Mouse (Mus musculus) skeletal muscle tissue, adult 2 months (tissue): ENCODE results near the gene Fnip2.

ENCODE experiments used
- DNase-seq: peaks from one replicate; pipeline ENCODE4 v3.0.0-alpha.2; 2012; ENCODE audit warnings: low read depth, low spot score

Gene Fnip2

GRCm38 (mm10) chr3:79528451-79528850, 39.1 kb downstream of the Fnip2 start:
- DNase-seq: no peak

- no peak for DNase-seq
These were observed 39.7 kb downstream of the Fnip2 start for GRCm38 (mm10) chr3:79527921-79528320.

DNA sequence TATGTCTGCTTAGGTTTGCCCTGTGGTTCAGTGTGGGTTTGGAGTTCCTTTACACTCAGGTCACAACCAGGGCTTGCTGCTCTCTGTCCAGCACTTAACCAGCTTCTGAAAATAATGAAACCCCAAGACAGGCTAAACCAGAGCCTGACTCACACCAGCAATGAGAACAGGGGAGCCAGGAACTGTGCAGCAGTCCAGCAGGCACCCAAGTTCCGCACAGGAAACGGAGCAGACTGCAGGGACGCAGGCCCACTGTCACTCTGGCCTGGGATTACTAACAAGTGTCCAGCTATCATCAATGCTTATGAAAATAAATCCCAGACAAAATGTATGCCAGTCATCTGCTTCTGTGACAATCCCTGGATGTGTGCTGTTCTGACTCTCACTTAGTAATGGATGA, 40.1 kb downstream of the Fnip2 start:
- DNase-seq: no peak

DNA sequence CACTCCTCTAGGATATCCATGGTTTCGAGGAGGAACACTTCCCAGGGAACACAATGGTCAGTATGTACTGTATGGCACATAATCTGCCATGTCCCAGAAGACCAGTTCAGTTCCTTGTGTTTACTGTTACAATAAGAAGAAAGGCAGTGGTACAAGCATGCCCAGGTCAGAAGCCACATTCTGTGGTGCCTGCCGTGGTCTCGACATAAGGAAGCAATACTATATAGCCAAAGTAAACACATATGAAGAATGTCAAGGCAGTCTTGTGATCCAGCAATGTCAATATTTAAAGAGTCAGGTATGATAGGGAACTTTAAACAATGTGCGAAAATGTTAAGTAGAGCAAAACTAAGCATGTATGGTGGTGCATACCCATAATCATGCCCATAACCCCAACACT, 44.2 kb downstream of the Fnip2 start:
- DNase-seq: no peak

GRCm38 (mm10) chr3:79519862-79520261, 47.7 kb downstream of the Fnip2 start:
- no peak for DNase-seq

DNA sequence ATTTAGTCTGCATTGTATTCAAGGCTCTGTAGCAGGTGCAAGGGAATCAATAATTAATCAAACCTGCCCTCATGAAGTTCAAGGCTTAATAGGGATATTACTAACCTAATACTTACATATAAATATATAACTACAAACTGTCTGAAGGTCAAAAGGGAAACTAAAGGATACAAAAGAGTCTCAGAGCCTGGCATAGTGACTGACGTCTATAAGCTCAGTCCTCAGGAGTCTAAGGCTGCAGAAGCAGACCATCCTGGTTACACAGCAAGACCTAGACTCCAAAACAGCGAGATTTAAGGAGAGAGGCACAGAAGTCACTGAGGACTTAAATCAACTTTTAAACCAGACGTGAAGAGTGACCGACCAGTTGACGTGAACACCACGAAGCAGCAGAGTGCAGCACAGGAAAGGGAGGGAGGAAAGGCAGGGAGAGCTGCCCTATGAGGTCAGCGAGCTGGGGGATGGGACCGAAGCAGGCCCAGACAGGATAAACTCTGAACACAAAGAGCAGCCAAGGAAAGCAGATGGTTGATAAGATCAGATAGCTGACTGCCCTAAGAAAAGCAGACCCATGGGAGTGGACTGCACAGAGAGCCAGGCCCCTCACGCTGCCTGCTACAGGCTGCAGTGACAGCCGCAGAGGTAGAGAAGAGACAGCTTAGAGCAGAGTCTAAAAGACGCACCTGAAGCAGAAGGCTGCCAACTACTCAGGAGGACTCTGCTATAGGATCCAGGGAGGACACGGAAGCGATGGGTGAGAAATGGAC, 48.7 kb downstream of the Fnip2 start:
- peak; percentile 50 for DNase-seq

- DNase-seq: no peak
These were observed 49.6 kb downstream of the Fnip2 start for GRCm38 (mm10) chr3:79517884-79518591.

GRCm38 (mm10) chr3:79516958-79517357, 50.6 kb downstream of the Fnip2 start:
- DNase-seq: no peak

- DNase-seq: no peak
These were observed 51.3 kb downstream of the Fnip2 start for GRCm38 (mm10) chr3:79516099-79516920.

GRCm38 (mm10) chr3:79514304-79514703, 53.3 kb downstream of the Fnip2 start:
- no peak for DNase-seq

DNA sequence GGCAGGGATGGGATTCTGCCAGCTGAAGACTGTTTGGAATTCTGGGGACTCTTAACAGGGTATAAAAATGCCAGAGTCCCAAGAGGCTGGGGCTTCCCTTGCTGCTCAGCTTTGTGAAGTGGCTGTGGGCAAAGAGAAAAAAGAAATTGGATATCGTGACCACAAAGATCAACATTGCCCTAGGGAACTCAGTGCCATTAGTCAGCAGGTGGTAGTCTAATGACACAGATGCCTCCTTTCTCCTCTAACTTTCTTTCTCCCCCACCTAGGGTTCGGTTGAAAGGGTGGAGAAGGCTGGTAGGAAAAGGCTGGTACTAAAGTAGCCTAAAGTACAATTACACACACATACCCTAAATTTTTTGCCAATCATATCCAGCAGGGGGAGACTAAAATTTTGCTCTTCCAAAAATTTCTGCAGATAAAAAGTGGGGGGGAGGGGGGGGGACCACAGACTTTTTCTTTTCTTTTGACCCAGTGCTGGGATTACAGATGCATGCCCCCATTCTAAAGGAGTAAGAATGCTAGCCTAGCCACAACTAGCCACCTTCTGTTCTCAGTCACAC, 66.3 kb downstream of the Fnip2 start:
- no peak for DNase-seq

GRCm38 (mm10) chr3:79500279-79500678, 67.3 kb downstream of the Fnip2 start:
- no peak for DNase-seq

DNA sequence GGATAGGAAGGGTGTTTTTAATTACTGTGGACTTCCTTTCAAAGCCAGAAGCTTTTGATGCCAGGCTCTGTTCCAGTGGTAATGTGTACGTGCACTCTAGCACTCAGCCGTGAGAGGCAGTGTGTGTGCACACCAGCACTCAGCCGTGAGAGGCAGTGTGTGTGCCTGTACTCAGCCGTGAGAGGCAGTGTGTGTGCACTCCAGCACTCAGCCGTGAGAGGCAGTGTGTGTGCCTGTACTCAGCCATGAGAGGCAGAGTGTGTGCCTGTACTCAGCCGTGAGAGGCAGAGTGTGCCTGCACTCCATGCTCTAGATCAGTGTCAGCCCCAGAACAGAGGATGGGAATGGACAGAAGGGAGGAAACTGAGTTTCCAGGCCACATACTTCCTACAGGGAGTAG, 70.9 kb downstream of the Fnip2 start:
- no peak for DNase-seq

DNA sequence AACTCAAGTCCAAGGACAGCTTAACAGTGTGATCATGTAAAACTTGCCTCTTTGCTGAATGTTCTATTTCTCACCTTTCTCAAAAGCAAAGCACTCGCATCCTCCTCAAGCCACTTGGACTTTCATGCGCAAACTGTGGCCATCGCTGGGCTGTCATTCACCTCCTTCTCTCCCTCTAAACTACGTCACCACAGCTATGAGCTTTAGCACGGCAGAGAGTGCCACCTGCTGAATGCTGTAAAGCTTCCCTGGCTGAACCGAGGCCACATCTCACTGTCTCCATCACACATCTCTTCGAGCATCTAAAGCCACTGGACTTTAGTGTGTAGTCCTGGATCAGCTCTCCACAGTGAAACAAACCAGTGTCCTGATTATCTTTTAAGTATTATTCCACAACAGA, 72.4 kb downstream of the Fnip2 start:
- no peak for DNase-seq

GRCm38 (mm10) chr3:79494028-79494427, 73.6 kb downstream of the Fnip2 start:
- DNase-seq: no peak

DNA sequence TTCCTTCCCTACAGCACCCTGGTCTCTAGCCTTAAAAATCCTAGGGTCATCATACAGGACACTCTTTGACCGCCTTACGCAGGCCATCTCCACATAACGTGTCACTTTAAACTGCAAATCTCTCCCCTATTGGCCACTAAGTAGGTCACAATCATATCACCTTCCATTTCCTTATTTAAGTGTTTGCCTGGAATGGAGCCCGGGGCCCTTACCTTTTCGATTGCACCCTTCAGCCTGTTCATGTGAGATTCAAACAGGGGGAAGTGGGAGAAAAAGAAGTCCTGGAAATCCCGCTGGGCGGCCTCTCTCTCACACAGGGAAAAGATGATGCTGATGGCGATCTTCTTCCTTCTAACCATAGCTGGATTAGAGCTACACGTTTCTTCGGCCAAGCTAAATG, 74.5 kb downstream of the Fnip2 start:
- no peak for DNase-seq

- DNase-seq: no peak
These were observed 76.0 kb downstream of the Fnip2 start for GRCm38 (mm10) chr3:79491614-79492013.

DNA sequence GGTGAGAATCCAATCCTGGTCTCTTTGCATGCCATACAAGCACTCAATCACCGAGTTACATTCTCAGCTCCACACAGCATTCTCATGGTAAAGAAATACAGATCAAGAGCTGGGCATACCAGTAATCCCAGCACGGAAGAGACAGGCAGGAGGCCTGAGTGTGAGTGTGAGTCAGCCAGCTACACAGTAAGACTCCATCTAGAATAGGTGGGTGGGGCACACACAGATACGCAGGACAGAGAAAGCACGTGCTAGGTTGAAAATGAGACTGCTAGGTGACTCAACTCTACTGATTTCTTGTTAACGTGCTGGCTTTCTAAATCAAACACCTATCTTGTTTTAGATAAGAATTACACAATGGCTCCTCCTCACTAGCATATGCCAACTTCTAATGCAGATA, 77.5 kb downstream of the Fnip2 start:
- no peak for DNase-seq

- DNase-seq: no peak
These were observed 79.6 kb downstream of the Fnip2 start for GRCm38 (mm10) chr3:79488025-79488424.

DNA sequence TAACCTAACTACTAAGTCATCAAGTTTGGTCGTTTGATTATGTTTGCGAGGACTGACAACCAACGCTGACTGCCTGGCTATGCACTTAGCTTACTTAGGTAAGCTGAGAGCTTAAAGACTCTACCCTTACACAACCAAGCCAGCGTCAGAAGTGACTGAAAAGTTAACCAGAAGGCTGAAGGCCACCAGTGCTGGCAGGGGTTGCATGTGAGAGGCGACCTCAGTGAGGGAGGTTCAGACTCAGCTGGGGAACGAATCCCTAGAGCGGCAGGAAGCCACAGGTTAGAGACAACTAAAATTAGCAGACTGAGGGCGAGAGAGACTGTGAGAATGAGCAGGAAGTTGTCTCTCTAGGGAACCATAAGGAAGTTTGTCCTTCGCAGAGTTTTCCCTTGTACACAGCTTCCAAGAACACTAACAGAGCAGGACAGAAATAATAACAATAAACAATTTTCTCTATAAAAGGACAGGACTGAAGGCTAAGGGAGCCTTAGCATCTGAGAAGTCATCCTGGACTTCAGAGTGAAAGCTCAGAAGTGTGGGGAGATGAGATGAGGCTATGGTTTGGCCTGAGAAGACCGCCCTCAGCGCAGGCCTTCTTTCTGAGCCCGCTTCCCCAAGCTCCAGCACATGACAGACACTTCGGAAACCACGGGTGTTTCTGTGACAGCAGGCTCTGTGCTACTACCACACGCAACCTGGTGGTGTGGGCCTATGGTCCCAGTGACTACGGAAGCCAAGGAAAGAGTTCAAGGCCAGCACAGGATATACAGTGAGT, 83.1 kb downstream of the Fnip2 start:
- peak; percentile 42 for DNase-seq

DNA sequence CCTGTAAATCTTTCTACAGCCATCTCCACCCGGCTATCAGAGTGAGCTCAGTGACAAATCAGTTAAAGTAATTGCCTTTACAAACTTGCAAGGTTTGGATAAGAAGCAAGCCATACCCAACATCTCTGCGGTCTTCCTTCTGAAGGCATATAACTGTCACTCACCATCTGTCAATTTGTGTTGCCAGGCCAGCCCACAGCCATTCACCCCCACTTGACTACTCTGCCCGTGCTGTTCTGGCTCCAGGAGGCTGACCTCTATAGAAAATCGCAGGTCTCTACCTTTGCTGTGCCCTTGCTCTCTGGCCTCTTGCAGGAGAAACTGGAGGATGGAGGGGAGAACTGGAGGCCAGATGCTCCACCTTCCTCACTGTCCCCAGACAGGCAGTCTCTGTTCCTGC, 88.7 kb downstream of the Fnip2 start:
- DNase-seq: no peak
